ENCODE assay signal across 9 mouse cellular contexts in the genomic region with DNA sequence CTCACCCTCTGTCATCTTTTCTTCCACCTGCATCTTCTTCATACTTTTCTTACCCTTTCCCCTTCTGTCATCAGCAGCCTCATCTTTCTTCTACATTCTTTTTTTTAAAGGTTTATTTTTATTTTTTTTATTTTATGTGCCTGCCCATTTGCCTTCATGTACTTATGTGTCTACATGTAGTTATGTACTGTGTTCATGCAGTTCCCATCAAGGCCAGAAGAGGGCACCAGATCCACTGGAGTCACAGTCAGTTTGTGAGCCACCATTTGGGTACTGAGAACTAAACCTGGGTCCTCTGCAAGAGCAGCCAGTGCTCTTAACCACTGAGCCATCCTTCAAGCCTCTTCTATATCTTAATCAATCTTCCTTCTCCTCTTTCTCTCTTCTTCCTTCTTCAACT.
A peak's percentile ranks its signal among the peaks of the same experiment; 100 is the strongest.
DNase-seq lines count a peak whose midpoint lies in the region; ATAC-seq and TF ChIP-seq lines count a peak whose summit lies in the region.
"Had no signal": no experiment of that assay in that cellular context is flagged by ENCODE, and none has a peak within 500 bp of the region (broad histone marks: within the 10 kb centered on the region; RNA-seq: fewer than 3 reads in every experiment).

No protein-coding gene starts in this region.

- no peaks in the 10 kb centered on the region for H3K4me1 ChIP-seq in lung, postnatal 0 days (ENCODE audit: insufficient read depth, low read depth, low read length)
- H3K4me1 ChIP-seq in limb, embryonic 10.5 days: peaks cover 51% of the 10 kb centered on the region

- H3K9me3 ChIP-seq in lung, postnatal 0 days (ENCODE audit: low read length): no peaks in the 10 kb centered on the region
- no peaks in the 10 kb centered on the region for H3K9me3 ChIP-seq in limb, embryonic 10.5 days (replicated peaks)
- H3K9me3 ChIP-seq: limb, embryonic 15.5 days had no signal

- no peak overlapping the region for H3K27ac ChIP-seq in lung, postnatal 0 days (ENCODE audit: low read length)
- peak overlapping the region; percentile 74; the same call in 1 of the 2 replicates for H3K27ac ChIP-seq in limb, embryonic 10.5 days

- no peaks in the 10 kb centered on the region for H3K36me3 ChIP-seq in lung, postnatal 0 days (ENCODE audit: insufficient read depth, low read length)
- no peaks in the 10 kb centered on the region for H3K36me3 ChIP-seq in limb, embryonic 10.5 days
- H3K36me3 ChIP-seq: limb, embryonic 15.5 days had no signal

- no peak overlapping the region for H3K4me2 ChIP-seq in lung, postnatal 0 days (replicated peaks; ENCODE audit: low read depth, low read length)
- H3K4me2 ChIP-seq: limb, embryonic 15.5 days had no signal

- ATAC-seq in lung, postnatal 0 days: no peak

- DNase-seq in cerebellum, postnatal 10 days: peak; percentile 64 to 74
- no peak for DNase-seq in cerebellum, adult 9-11 months
- DNase-seq in lung, postnatal 0 days (ENCODE audit: low spot score): no peak
- no peak for DNase-seq in lung, postnatal 4 days
- DNase-seq in limb, embryonic 10.5 days (ENCODE audit: low spot score): peak; percentile 51
- DNase-seq in thymus, postnatal 25 days: peak; percentile 50
- no peak for DNase-seq in adrenal gland, adult (ENCODE audit: inconsistent age in 2 of 2, low spot score in 1 of 2)
- DNase-seq in urinary bladder, postnatal 10 days (ENCODE audit: low spot score): no peak

- no peak overlapping the region for H3K9ac ChIP-seq in lung, postnatal 0 days (replicated peaks; ENCODE audit: low read depth)
- H3K9ac ChIP-seq: limb, embryonic 15.5 days had no signal

- no peak overlapping the region for H3K4me3 ChIP-seq in lung, postnatal 0 days (ENCODE audit: low read depth, low read length)
- H3K4me3 ChIP-seq in limb, embryonic 10.5 days: no peak overlapping the region
- H3K4me3 ChIP-seq: limb, embryonic 15.5 days had no signal

- peak; percentile 53 for TF ChIP-seq CTCF in lung, postnatal 0 days (IDR thresholded peaks at IDR 0.05)

- H3K27me3 ChIP-seq in lung, postnatal 0 days (replicated peaks; ENCODE audit: insufficient read depth, low read length): no peaks in the 10 kb centered on the region
- H3K27me3 ChIP-seq in limb, embryonic 10.5 days (ENCODE audit: low read depth, poor library complexity, severe bottlenecking): no peaks in the 10 kb centered on the region
- H3K27me3 ChIP-seq: limb, embryonic 15.5 days had no signal

- no peak for TF ChIP-seq EP300 in lung, postnatal 0 days (IDR thresholded peaks at IDR 0.05)

Comparison
In these comparisons a context has a peak if more than half of its experiments do, and no peak if none do; other contexts are left out.
1. DNase-seq: peak in cerebellum, postnatal 10 days (2 of 2), limb, embryonic 10.5 days (single experiment) and thymus, postnatal 25 days (single experiment); none in cerebellum, adult 9-11 months (single experiment), lung, postnatal 0 days (single experiment), lung, postnatal 4 days (0 of 2), adrenal gland, adult (0 of 2) and urinary bladder, postnatal 10 days (single experiment).